Mouse (Mus musculus): ENCODE data around the gene Chat. TPM values are rescaled to one million over a fixed set of nuclear protein-coding genes. Genes with fewer than 3 reads are reported as not detected.
"Not testable (repeated sequence)": the region's sequence is repeated elsewhere in the genome, so short reads cannot be mapped to it uniquely, and the experiment has no call there.

Gene Chat
- total RNA-seq, 2 experiments from 2014 or later: 0.34 TPM; not detected in 1

GRCm38 (mm10) chr14:32463211-32464040 lies 2.4 kb downstream of the Chat start:
- no peak for DNase-seq (ENCODE audit: low spot score in 2 of 2)

GRCm38 (mm10) chr14:32452552-32452951 lies 13.2 kb downstream of the Chat start:
- no peak for DNase-seq (ENCODE audit: low spot score in 2 of 2)

GRCm38 (mm10) chr14:32446989-32447388 lies 18.8 kb downstream of the Chat start:
- no peak for DNase-seq (ENCODE audit: low spot score in 2 of 2)

GRCm38 (mm10) chr14:32443446-32443845 lies 22.3 kb downstream of the Chat start:
- no peak for DNase-seq (ENCODE audit: low spot score in 2 of 2)

GRCm38 (mm10) chr14:32439744-32440143 lies 26.0 kb downstream of the Chat start:
- no peak for DNase-seq (ENCODE audit: low spot score in 2 of 2)

GRCm38 (mm10) chr14:32439316-32439715 lies 26.5 kb downstream of the Chat start:
- DNase-seq (ENCODE audit: low spot score in 2 of 2): no peak

GRCm38 (mm10) chr14:32437352-32437793 lies 28.4 kb downstream of the Chat start:
- no peak for DNase-seq (ENCODE audit: low spot score in 2 of 2)

- no peak for DNase-seq (ENCODE audit: low spot score in 2 of 2)
These were observed 36.7 kb downstream of the Chat start for GRCm38 (mm10) chr14:32429030-32429602.

- DNase-seq (ENCODE audit: low spot score in 2 of 2): no peak
These were observed 41.8 kb downstream of the Chat start for GRCm38 (mm10) chr14:32423946-32424345.

- no peak for DNase-seq (ENCODE audit: low spot score in 2 of 2)
These were observed 47.0 kb downstream of the Chat start for GRCm38 (mm10) chr14:32418747-32419146.

GRCm38 (mm10) chr14:32412075-32412474 lies 53.7 kb downstream of the Chat start:
- no peak for DNase-seq (ENCODE audit: low spot score in 2 of 2)

- no peak for DNase-seq (ENCODE audit: low spot score in 2 of 2)
These were observed 55.7 kb downstream of the Chat start for GRCm38 (mm10) chr14:32410084-32410483.

- not testable (repeated sequence) for DNase-seq (ENCODE audit: low spot score in 2 of 2)
These were observed 60.4 kb downstream of the Chat start for GRCm38 (mm10) chr14:32405399-32405798.

GRCm38 (mm10) chr14:32388196-32388595 lies 77.6 kb downstream of the Chat start, which contains the start of gene 1700024G13Rik:
1700024G13Rik (minus strand) TSS chr14:32388391.
- peak; percentile 26 to 49 for DNase-seq (ENCODE audit: low spot score in 2 of 2)

GRCm38 (mm10) chr14:32381619-32382018 lies 84.2 kb downstream of the Chat start:
- DNase-seq (ENCODE audit: low spot score in 2 of 2): no peak

- no peak for DNase-seq (ENCODE audit: low spot score in 2 of 2)
These were observed 84.7 kb downstream of the Chat start for GRCm38 (mm10) chr14:32381066-32381465.

- no peak for DNase-seq (ENCODE audit: low spot score in 2 of 2)
These were observed 85.7 kb downstream of the Chat start for GRCm38 (mm10) chr14:32380099-32380480.

- no peak for DNase-seq (ENCODE audit: low spot score in 2 of 2)
These were observed 86.2 kb downstream of the Chat start for GRCm38 (mm10) chr14:32379395-32380098.

- no peak for DNase-seq (ENCODE audit: low spot score in 2 of 2)
These were observed 93.3 kb downstream of the Chat start for GRCm38 (mm10) chr14:32372510-32372909.

GRCm38 (mm10) chr14:32369756-32370155 lies 96.0 kb downstream of the Chat start:
- DNase-seq (ENCODE audit: low spot score in 2 of 2): no peak

GRCm38 (mm10) chr14:32364359-32364758 lies 101.4 kb downstream of the Chat start:
- no peak for DNase-seq (ENCODE audit: low spot score in 2 of 2)
